Mouse (Mus musculus) left cerebral cortex, adult 2 months (tissue): ENCODE data around the gene Cox15. TPM values are rescaled to one million over a fixed set of nuclear protein-coding genes. Genes with fewer than 3 reads are reported as not detected.
A peak's percentile ranks its signal among the peaks of the same experiment; 100 is the strongest.

ENCODE experiments used
- DNase-seq, 2 experiments: peaks; one replicate each; pipeline ENCODE4 v3.0.0; 2021 to 2022; ENCODE audit warnings: low spot score in 2 of 2, mixed read lengths in 1 of 2; ENCODE audit errors: extremely low spot score in 1 of 2
- H3K27ac ChIP-seq: fragments of 200-600 bp; 2 replicates; pipeline ENCODE4 v1.8.1; 2022
- H3K4me3 ChIP-seq: fragments of 200-600 bp; 2 replicates; pipeline ENCODE4 v1.8.1; 2022
- CTCF ChIP-seq: fragments of 200-600 bp; IDR thresholded peaks from 2 replicates; pipeline ENCODE4 v1.8.1; 2022; ENCODE audit warnings: antibody characterized with exemption, mild to moderate bottlenecking, moderate library complexity
- intact Hi-C: fragments of 180-260 bp; cut with DNase I; formaldehyde crosslinking; loops from one replicate; pipeline ENCODE4 v1.15.1; 2025
- long read RNA-seq, 2 experiments: library from polyadenylated mRNA; stranded (forward); transcript quantifications; one replicate each; pipeline ENCODE4 v2.0.0; 2021; ENCODE audit warnings: borderline mapping rate in 2 of 2
- total RNA-seq, 2 experiments: library from RNA; stranded (reverse); gene quantifications; 2 replicates each; pipeline ENCODE4 v1.2.3; 2021

The Cox15 gene
- 10 to 100 TPM; 13.9 to 15.5 TPM for total RNA-seq
- long read RNA-seq, experiment 1, full-length matches to known transcripts: 72 of 92 reads
- long read RNA-seq, experiment 1, partial matches to known transcripts: 2 of 92 reads
- long read RNA-seq, experiment 1, other reads (novel, unspliced or antisense): 18 of 92 reads
- long read RNA-seq, experiment 2, full-length matches to known transcripts: 41 of 47 reads
- long read RNA-seq, experiment 2, partial matches to known transcripts: 3 of 47 reads
- long read RNA-seq, experiment 2, other reads (novel, unspliced or antisense): 3 of 47 reads

GRCm38 (mm10) chr19:43752489-43753225 lies at the start of gene Cox15, which contains the start of gene Cutc:
Cox15 (minus strand) TSS chr19:43753000.
Cutc (plus strand) TSS chr19:43752996.
- DNase-seq: peak; percentile 96 to 97
- Histone ChIP-seq H3K4me3 (peak within 1 kb of the TSS; percentile 85), H3K27ac (peak within 1 kb of the TSS; percentile 92)
- no peak for TF ChIP-seq CTCF
- intact Hi-C loops: loop anchor here (2.0 to 10.0 kb wide), 4 partner anchors 78 to 382 kb away; partner anchors contain the start of genes Chuk, Cwf19l1 and Slc25a28

GRCm38 (mm10) chr19:43801427-43802051 lies 48.7 kb upstream of the Cox15 start:
- intact Hi-C loops: no loop called here
- no peak for TF ChIP-seq CTCF
- no peak for DNase-seq
- H3K4me3 ChIP-seq: no peak overlapping the region
- H3K27ac ChIP-seq: no peak overlapping the region

DNA sequence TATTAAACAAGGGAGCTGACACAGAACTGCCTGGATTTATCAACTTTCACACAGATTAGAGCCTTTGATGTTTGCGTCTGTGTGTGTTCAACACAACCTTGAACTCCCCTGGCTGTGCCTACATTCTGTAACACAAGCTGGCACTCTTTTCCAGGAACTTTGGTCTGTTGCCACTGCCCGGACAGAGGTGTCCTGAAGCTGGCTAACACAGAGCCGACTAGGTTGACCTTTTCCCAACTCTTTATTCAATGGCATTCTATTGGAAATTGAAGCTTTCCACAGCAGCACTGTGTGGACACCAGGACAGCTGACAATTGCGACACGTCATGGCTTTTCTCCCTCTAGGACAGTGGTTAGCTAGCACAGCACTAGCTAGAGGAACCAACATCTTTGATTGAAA lies 44.4 kb upstream of the Cox15 start:
- TF ChIP-seq CTCF: no peak

GRCm38 (mm10) chr19:43795511-43795910 lies 42.7 kb upstream of the Cox15 start:
- TF ChIP-seq CTCF: no peak
- Histone ChIP-seq H3K27ac (no peak overlapping the region), H3K4me3 (no peak overlapping the region)
- DNase-seq: no peak
- intact Hi-C loops: no loop called here

More for the DNA sequence above, 44.4 kb upstream of the Cox15 start:
- DNase-seq: no peak
- Histone ChIP-seq H3K4me3 (no peak overlapping the region), H3K27ac (no peak overlapping the region)
- intact Hi-C loops: no loop called here

DNA sequence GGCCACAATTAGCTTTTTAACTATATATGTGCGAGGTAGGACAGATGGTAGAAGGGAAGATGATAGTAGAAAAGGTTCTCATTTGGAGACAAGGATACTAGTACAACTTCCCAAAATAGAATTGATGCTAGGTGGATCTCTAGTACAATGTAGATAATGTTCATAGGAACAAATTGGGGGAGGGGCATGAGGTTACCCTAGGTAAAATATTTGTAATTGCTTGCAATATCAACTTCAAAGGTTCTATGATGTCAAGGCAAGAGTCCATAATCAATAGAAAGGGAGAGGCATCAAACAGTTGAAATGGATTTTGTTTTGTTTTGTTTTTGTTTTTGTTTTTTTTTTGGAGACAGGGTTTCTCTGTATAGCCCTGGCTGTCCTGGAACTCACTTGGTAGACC lies 41.2 kb upstream of the Cox15 start:
- H3K27ac ChIP-seq: no peak overlapping the region
- intact Hi-C loops: no loop called here
- no peak overlapping the region for H3K4me3 ChIP-seq
- no peak for TF ChIP-seq CTCF
- no peak for DNase-seq

- no peak overlapping the region for H3K4me3 ChIP-seq
- no peak for TF ChIP-seq CTCF
- no peak overlapping the region for H3K27ac ChIP-seq
- DNase-seq: no peak
- intact Hi-C loops: no loop called here
Measured at GRCm38 (mm10) chr19:43792537-43792936, 39.7 kb upstream of the Cox15 start.

- no peak for TF ChIP-seq CTCF
- no peak overlapping the region for H3K4me3 ChIP-seq
- H3K27ac ChIP-seq: no peak overlapping the region
- no peak for DNase-seq
- intact Hi-C loops: no loop called here
Measured at GRCm38 (mm10) chr19:43789817-43790216, 37.0 kb upstream of the Cox15 start.

DNA sequence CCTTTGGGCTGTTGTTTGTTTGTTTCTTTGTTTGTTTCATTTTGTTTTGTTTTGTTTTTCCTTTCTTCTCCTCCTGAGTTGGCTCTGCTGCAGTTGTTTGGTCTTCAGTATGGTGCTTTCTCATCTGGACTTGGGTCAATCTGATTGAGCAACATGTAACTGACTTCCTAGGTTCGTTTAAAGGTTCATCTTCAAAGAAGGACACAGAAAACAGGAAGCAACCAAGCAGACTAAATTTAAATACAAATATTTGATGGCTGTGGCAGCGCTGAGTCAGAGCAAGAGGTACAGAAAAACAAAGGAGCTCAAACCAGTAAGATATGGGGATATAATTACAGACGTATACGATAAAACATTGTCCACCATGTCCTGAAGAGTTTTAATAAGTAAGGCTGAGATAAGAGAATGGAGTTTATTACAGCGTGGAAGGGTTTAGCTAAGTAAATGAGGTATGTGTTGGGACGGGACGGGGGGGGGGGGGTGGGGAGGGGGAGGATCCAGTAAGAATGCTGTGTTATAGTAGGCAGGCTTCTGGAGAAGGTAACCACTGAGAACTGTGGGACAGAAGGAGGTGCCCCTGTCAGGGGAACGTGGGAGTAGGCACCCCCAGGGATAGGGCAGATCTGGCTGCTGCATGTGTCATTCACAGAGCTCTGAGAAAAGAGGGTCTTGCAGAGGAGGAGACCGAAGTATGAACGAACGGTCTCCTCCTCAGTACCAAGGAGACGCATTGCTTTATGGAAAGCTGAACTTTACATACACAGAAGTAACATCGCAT lies 33.6 kb upstream of the Cox15 start:
- no peak overlapping the region for H3K27ac ChIP-seq
- no peak for TF ChIP-seq CTCF
- no peak overlapping the region for H3K4me3 ChIP-seq
- DNase-seq: no peak
- intact Hi-C loops: no loop called here

DNA sequence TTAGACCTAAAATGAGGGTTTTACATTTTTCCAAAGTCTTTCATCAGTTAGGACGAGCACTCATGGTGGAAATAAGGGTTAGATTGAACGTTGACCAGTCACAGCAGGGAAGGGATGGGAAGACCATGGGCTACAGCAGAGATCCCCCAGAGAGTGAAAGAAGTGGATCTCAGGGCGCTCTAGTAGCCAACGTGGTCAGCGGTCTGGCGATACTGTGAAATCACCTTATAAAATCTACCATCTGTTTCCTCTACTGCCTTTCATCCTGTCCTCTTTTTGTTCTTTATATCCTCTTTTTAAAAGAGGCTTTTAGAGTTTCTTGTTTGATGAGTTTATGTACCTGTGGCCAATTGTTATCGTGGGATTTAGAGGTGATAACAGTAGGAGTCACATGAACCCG lies 32.0 kb upstream of the Cox15 start:
- no peak for DNase-seq
- Histone ChIP-seq H3K4me3 (no peak overlapping the region), H3K27ac (no peak overlapping the region)
- no peak for TF ChIP-seq CTCF
- intact Hi-C loops: no loop called here

- TF ChIP-seq CTCF: no peak
- intact Hi-C loops: no loop called here
- Histone ChIP-seq H3K4me3 (no peak within 1 kb of the TSS), H3K27ac (no peak within 1 kb of the TSS)
- DNase-seq: no peak
Measured at GRCm38 (mm10) chr19:43781980-43782379, 29.2 kb upstream of the Cox15 start, which contains the start of gene Abcc2. Abcc2 (plus strand) TSS chr19:43782192.

DNA sequence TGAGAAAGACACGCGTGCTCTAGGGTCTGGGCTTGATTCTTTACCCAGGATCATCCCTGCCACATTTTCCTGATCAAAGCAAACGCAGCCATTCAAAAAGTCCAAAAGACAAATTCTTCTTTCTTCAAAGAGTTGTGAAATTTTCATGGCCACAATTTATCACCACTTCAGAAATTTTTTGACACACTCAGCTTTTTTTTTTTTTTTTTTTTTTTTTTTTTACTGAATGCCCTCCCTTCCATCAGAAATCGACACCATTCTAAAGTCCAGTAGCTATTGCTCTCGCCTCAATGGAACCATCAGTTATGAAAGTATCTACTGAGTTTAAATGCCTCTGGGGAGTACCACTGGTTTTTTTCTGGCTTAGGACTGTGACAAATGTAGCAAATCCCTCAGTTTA lies 27.6 kb upstream of the Cox15 start:
- H3K27ac ChIP-seq: no peak overlapping the region
- intact Hi-C loops: no loop called here
- H3K4me3 ChIP-seq: no peak overlapping the region
- no peak for TF ChIP-seq CTCF
- no peak for DNase-seq
